Mouse (Mus musculus): ENCODE results near the gene Vmn1r228. TPM values are rescaled to one million over a fixed set of nuclear protein-coding genes. Genes with fewer than 3 reads are reported as not detected.

Gene Vmn1r228
- not detected in 2 replicates for polyA plus RNA-seq (2015; fragmentation: Nextera tagmentation; extraction: Ambion mirVana)

GRCm38 (mm10) chr17:20786057-20786456, at the start of gene Vmn1r228:
Gene Vmn1r228, minus strand, starts transcription at chr17:20786157.
- H3K4me3 ChIP-seq (ENCODE audit: low read depth, low read length): no peak within 1 kb of the TSS
- peaks cover 17% of the 10 kb centered on the region for H3K9me3 ChIP-seq (replicated peaks; ENCODE audit: control insufficient read depth, low read length, poor library complexity, severe bottlenecking)
- H3K27ac ChIP-seq (ENCODE audit: low read length): no peak within 1 kb of the TSS
- no peak within 1 kb of the TSS for H3K4me2 ChIP-seq (ENCODE audit: low read length)
- H3K9ac ChIP-seq (ENCODE audit: low read depth, low read length): no peak within 1 kb of the TSS
- no peaks in the 10 kb centered on the region for H3K27me3 ChIP-seq (ENCODE audit: control insufficient read depth, insufficient read depth, low read depth, low read length)
- no peaks in the 10 kb centered on the region for H3K36me3 ChIP-seq (ENCODE audit: control insufficient read depth, insufficient read depth, low read length)
- ATAC-seq: no peak
- no peaks in the 10 kb centered on the region for H3K4me1 ChIP-seq (ENCODE audit: control insufficient read depth, insufficient read depth, low read length)

- H3K4me3 ChIP-seq (ENCODE audit: low read depth, low read length): no peak within 1 kb of the TSS
- no peak within 1 kb of the TSS for H3K27ac ChIP-seq (ENCODE audit: low read length)
- H3K9ac ChIP-seq (ENCODE audit: low read depth, low read length): no peak within 1 kb of the TSS
- H3K9me3 ChIP-seq (replicated peaks; ENCODE audit: control insufficient read depth, low read length, poor library complexity, severe bottlenecking): no peaks in the 10 kb centered on the region; the same call in 1 of the 2 replicates
- H3K4me2 ChIP-seq (ENCODE audit: low read length): no peak within 1 kb of the TSS
- ATAC-seq: no peak
- H3K27me3 ChIP-seq (ENCODE audit: control insufficient read depth, insufficient read depth, low read depth, low read length): no peaks in the 10 kb centered on the region
- H3K4me1 ChIP-seq (ENCODE audit: control insufficient read depth, insufficient read depth, low read length): no peaks in the 10 kb centered on the region
- H3K36me3 ChIP-seq (ENCODE audit: control insufficient read depth, insufficient read depth, low read length): no peaks in the 10 kb centered on the region
- WGBS: 64% methylated on average over 1 of the region's 1 CpGs
These were observed 25.3 kb upstream of the Vmn1r228 start, which contains the start of gene Vmn1r229 for GRCm38 (mm10) chr17:20811255-20811654. Gene Vmn1r229, plus strand, starts transcription at chr17:20811555.

GRCm38 (mm10) chr17:20729543-20729942, 56.4 kb downstream of the Vmn1r228 start, which contains the start of gene Vmn1r227:
Gene Vmn1r227, plus strand, starts transcription at chr17:20729843.
- no peaks in the 10 kb centered on the region for H3K4me1 ChIP-seq (ENCODE audit: control insufficient read depth, insufficient read depth, low read length)
- H3K9me3 ChIP-seq (replicated peaks; ENCODE audit: control insufficient read depth, low read length, poor library complexity, severe bottlenecking): peaks cover 2% of the 10 kb centered on the region; the same call in 1 of the 2 replicates
- no peak within 1 kb of the TSS for H3K9ac ChIP-seq (ENCODE audit: low read depth, low read length)
- no peak within 1 kb of the TSS for H3K4me2 ChIP-seq (ENCODE audit: low read length)
- ATAC-seq: no peak
- H3K4me3 ChIP-seq (ENCODE audit: low read depth, low read length): no peak within 1 kb of the TSS
- no peak within 1 kb of the TSS for H3K27ac ChIP-seq (ENCODE audit: low read length)
- no peaks in the 10 kb centered on the region for H3K27me3 ChIP-seq (ENCODE audit: control insufficient read depth, insufficient read depth, low read depth, low read length)
- H3K36me3 ChIP-seq (ENCODE audit: control insufficient read depth, insufficient read depth, low read length): no peaks in the 10 kb centered on the region
- 15% methylated on average over 1 of the region's 1 CpGs for WGBS

Other genes with a start within 250 kb of the Vmn1r228 start
- not detected in 2 replicates for gene Vmn2r109, start 221.4 kb downstream of the Vmn1r228 start, polyA plus RNA-seq (2015; fragmentation: Nextera tagmentation; extraction: Ambion mirVana)
- gene Vmn2r110, start 189.7 kb downstream of the Vmn1r228 start, polyA plus RNA-seq (2015; fragmentation: Nextera tagmentation; extraction: Ambion mirVana): not detected in 2 replicates
- not detected in 2 replicates for gene Fpr-rs3, start 161.3 kb downstream of the Vmn1r228 start, polyA plus RNA-seq (2015; fragmentation: Nextera tagmentation; extraction: Ambion mirVana)
- gene Vmn1r226, start 103.3 kb downstream of the Vmn1r228 start, polyA plus RNA-seq (2015; fragmentation: Nextera tagmentation; extraction: Ambion mirVana): not detected in 2 replicates
- not detected in 2 replicates for gene Vmn1r227, start 56.3 kb downstream of the Vmn1r228 start, polyA plus RNA-seq (2015; fragmentation: Nextera tagmentation; extraction: Ambion mirVana)
- gene Vmn1r229, start 25.4 kb upstream of the Vmn1r228 start, polyA plus RNA-seq (2015; fragmentation: Nextera tagmentation; extraction: Ambion mirVana): 0.01 TPM in 1 of 2 replicates, not detected in the other
- gene Vmn1r230, start 54.3 kb upstream of the Vmn1r228 start, polyA plus RNA-seq (2015; fragmentation: Nextera tagmentation; extraction: Ambion mirVana): not detected in 2 replicates
- not detected in 2 replicates for gene Vmn1r231, start 118.9 kb upstream of the Vmn1r228 start, polyA plus RNA-seq (2015; fragmentation: Nextera tagmentation; extraction: Ambion mirVana)
- gene Vmn1r232, start 133.6 kb upstream of the Vmn1r228 start, polyA plus RNA-seq (2015; fragmentation: Nextera tagmentation; extraction: Ambion mirVana): not detected in 2 replicates
- 746 and 783 TPM in 2 replicates for gene Ppp2r1a, start 159.2 kb upstream of the Vmn1r228 start, polyA plus RNA-seq (2015; fragmentation: Nextera tagmentation; extraction: Ambion mirVana)
- gene Vmn1r233, start 210.3 kb upstream of the Vmn1r228 start, polyA plus RNA-seq (2015; fragmentation: Nextera tagmentation; extraction: Ambion mirVana): not detected in 2 replicates
- gene Zfp160, start 222.7 kb upstream of the Vmn1r228 start, polyA plus RNA-seq (2015; fragmentation: Nextera tagmentation; extraction: Ambion mirVana): 17.1 and 18.8 TPM in 2 replicates

Data from midbrain, embryonic 16.5 days (tissue).